Mouse (Mus musculus) neural tube, embryonic 10.5 days (tissue): Measurements from ENCODE around the gene Tmem239.
"Not testable (repeated sequence)": the region's sequence is repeated elsewhere in the genome, so short reads cannot be mapped to it uniquely, and the experiment has no call there.

Source experiments
- DNase-seq: peaks from one replicate; pipeline ENCODE4 v3.0.0-alpha.2; 2017; ENCODE audit warnings: low spot score; ENCODE audit errors: extremely low spot score

The Tmem239 gene

DNA sequence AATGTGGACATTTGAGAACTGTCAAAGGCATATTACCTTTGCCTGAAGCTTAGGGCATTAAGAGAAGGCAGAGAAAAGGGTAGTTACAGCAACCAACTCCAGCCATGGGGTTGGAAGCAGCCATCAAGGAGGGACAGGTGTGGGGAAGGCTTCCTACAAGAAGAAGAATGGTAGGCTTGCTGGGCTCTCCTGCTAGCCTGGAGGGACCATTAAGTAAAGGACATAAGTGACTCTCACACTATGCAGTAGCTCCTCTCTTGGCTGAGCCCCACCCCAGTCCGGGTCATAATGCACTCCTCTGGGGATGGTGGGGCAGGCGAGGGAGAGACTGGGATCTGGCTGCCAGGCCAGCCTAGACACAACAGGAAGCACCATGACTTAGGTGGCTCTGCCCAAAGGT, at the start of gene Tmem239:
Tmem239 (plus strand) TSS at position 301 of the 400 bp plus-strand sequence.
- no peak for DNase-seq

DNA sequence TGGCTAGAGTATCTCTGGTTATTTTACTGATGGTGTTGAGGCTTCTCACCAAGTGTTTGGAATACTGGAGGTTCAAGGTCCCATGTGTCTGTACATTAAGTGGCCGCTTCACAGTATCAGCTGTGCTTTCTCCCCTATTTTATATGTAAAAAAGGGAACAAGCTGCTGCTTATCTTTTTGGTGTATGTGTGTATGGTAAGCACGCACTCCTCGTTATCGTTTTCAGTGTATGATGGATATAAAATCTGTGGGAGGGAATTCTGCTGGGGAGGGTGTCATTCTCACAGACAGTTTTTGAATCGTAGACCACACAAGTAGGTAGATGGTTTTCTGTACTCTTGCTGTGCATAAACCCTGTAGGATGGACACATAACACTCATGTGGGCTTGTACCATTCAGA, 48.7 kb upstream of the Tmem239 start:
- no peak for DNase-seq

DNA sequence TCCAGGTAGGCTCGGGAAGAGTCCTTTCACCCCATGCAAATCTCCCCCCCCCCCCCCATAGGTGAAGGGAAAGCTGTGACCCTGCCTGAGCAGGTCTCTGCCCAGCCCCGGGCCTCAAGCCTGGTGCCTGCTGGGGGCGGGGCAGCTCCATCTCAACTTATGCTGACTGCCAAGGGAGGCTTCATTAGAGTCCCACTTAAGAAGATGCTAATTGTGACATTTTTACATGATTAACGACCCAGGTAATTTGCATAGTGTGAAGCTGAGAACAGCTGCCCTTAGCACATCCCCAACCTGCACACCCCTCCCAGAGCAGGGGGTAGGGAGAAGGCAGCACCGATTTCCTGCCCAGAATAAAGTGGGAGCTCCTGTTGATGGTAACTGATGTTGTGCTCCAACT, 47.4 kb upstream of the Tmem239 start:
- no peak for DNase-seq

DNA sequence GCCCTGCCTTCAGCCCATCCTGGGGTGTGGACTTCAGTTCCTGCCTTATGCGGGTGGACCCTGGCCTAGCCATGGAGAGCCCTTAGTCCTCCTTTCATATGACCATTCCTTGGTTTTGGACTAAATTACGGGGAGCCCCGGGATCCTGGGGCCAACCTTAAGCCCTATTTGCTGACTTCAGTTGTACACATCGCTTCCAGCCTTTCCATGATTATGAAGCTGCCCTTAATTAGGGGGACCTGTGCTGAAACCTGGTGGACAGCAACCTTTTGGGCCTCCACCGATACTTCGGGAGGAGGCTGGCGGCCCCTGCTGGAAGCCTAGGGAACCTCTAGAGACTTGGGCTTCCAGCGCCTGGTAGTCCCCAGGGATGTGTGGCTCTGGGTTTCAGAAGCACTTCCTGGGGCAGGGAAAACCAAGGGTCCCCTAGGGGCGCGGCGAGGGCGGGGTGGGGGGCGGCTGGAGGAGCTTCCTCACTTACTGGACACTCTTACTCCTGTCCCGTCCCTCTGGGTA, 43.7 kb upstream of the Tmem239 start:
- DNase-seq, result peak; percentile 49

DNA sequence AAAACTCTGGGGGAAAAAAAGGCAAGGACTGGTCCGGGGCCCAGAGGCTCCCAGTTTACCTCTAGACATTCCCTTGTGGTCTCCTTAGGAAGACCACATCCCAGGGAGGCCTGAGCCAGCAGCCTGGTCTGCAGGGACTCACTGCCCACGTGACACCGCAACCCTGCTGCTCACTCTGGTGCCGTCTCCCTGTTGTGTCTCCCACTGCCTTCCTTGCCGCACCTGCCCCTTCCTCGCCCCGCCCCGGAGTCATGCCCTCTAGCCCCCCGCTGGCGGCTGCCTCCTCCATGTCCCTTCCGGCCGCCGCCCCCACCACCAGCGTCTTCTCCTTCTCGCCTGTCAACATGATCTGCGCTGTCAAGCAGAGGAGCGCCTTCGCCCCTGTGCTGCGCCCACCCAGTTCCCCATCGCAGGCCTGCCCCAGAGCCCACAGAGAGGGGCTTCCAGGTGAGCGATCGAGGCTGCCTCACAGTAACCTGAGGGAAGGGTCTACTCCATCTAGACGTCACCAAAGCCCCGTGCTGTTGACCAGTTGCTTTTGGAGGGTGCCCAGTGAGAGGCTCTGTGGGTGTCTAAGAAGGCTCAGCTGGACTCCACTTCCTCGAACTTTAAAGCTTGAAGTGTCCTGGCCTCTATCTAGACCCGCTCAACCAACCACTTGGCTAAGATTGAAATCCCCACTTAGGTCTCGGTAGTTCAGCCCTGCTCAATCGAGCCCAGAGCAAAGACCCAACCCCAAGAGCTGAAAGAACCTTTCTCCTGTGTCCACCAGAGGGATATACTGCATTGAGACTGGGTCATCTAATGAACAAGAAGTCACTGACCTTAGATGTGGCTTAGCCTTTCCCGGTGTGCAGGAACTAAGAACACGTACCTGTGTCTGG, 40.8 kb upstream of the Tmem239 start:
- DNase-seq, result peak; percentile 23

DNA sequence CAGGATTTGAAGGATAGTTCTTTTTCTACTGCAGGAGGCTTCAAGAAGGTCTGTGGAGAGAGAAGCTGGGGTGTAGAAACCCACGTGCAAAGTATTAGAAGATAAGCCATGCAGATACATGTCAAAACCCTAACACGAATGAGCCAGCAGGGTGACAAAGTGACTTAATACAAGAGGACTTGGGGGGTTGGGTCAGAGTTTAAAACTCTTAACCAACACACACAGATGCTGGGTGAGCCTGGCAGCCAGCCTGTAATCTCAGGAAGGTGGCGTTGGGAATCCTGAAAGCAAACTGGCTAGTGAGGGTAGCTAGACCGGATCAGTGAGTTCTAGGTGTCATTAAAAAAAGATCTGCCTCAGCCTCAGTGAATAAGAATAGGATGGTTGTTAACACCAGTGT, 38.9 kb upstream of the Tmem239 start:
- no peak for DNase-seq

DNA sequence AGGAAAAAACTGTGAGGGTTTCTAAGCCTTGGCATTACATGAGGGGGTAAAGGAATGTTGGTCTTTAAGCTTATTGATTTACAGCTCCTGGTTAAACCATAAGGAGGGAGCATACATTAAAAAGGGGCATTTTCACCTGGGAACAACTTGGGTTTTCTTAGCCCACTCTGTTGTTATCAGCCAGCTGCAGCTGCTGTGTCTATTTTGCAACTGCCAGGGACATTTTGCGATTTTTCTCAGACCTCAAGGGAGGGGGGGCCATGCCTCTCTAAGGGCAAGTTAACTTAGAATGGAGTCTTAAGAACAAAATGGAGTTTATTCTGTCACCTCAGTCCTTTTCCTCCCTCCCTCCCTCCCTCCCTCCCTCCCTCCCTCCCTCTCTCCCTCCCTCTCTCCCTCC, 33.3 kb upstream of the Tmem239 start:
- not testable (repeated sequence) for DNase-seq

DNA sequence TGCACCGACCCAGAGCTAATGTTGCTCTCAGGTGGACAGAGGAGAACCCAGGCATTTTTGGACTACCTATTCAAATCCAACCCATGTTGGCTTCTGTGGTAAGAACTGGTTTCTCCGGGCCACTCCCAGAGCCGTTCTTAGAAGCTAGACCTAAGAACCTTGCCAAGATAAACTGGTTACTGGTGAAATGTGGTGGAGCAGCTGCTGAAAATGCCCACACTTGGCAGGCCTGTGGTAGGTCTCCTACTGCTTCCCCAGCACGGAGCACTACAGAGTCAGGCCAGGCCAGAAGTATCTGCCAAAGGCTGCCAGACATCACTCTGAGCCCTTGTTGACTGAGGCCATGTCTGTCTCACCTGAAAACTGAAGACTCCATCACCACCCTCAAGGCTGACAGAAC, 31.3 kb upstream of the Tmem239 start:
- no peak for DNase-seq

DNA sequence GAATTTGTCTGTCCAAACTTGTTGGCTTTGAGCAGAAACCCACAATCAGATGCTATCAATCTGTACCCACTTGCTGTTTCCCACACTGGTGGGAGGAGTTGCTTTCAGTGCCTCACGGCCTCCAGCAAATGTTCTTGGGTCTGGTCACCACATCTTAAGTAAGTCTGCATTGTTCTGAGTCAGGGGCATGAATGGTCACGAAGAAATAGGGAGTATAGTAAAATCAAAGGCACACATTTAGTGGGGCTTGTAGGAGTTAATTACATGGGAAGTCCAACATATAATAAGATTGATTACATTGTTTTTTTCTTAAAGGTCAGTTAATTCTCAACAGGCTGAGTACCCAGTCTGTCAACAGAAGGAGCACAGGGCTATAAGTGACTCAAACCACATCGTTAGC, 23.1 kb upstream of the Tmem239 start:
- no peak for DNase-seq

DNA sequence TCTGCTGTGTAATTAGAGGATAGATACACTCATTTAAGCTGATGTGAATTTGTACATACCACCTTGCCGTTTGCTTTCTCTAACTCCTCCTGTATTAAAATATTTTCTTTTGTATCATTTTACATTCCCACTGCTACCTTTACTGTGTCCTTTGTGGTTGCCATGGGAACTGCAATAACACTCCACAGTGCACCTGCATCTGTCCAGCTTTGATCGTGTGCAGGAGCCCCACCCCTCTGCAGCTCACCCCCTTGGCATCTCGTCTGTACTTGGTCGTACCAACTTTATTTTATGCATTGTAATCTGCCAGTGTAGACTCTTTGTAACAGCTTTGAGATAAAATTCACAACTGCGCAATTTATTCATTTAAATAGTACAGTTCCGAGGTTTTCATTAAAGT, 22.4 kb upstream of the Tmem239 start:
- no peak for DNase-seq

DNA sequence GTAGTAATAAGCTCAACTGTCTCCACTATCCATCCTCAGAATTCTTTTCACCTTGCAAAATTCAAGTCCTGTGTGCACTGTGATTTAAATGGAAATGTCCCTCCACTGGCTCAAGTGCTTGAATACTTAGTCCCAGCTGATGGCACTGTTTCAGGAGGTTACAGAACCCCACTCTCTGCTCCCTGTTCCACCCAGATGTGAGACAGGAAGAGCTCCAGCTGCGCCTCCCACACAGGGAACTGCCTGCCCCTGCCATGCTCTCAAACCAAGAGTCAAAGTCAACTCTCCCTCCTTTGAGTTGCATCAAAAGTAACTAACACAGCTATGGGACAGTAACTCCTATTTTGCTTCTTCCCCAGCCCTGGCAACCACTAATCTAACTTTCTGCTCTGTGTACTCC, 20.1 kb upstream of the Tmem239 start:
- no peak for DNase-seq

DNA sequence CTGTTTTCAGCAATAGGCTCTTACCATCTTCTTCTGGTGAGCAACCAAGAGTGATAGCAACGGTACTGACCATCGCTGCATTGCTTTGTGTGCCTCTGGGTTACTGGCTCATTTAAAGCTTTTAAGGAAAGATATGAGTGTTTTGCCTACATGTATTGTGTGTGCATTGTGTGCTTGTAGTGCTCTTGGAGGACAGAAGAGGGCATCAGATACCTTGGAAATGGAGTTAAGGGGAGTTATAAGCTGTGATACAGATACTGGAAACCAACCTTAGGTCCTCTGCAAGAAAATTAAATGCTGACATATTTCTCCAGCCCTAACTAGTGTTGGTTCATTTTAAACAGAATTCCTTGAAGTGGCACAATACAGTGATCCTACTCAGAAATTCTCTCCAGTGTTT, 17.5 kb upstream of the Tmem239 start:
- DNase-seq, result no peak

DNA sequence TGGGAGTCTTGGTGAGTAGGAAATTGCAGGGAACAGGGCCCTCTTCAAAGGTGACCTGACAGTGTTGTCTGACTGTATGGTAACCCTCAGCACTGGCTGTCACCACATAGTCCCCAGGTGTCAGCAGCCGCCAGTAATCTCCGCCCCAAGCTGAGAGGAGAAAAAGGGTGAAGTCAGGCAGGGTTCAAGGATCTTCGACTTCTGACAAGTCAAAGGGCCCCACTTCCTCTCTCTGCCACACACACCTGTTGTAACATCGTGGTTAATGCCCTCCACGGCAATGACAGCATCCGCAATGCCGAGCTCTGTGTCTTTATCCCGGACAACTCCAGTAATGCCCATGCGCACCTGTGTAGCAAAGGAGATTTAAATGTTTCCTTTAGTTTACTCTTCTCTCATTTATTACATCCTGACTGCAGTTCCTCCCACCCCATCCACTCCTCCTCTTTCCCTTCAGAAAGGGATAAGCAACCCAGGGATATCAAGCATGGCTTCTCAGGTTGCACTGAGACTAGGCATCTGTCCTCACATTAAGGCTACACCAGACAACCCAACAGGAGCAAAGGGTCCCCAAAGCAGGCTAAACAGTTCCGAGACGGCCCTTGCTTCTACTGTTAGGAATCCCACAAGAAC, 15.2 kb upstream of the Tmem239 start:
- DNase-seq, result no peak

DNA sequence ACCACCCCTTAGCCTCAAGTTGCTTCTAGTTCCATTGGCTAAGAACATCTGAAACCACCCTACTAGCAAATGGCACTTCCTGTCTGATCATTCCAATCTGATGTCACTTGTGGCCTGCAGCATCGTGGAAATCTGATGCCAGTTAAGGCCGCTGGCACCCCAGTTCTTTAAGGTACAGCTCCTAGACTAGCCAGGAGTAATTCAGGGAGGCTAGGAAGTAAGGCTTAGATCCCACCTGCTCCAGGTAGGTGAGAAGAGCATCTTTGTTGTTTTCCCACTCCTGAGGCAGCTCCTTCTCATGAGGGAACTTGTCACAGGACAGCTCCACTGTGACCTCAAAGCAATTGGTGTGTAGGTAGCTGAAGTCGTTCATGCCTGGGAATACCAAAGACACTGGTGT, 13.4 kb upstream of the Tmem239 start:
- no peak for DNase-seq

DNA sequence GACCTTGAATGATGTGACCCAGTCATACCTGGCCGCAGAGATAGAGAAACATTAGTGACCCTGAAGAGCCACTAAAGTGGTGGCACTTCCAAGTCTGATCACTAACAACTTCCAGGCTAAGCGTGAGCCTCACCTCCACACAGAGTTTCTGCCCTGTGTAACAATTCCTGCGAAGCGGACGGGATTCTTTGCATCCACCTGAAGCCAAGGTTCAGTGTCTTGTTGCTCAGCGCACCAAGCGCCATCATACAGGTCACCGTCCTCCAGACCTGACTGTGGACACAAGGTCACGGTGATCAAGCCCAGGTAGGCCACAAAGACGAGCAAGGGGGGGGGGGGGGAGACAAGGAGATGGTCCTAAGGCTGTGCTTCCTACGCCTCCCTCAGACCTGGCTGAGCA, 10.6 kb upstream of the Tmem239 start:
- DNase-seq, result no peak

DNA sequence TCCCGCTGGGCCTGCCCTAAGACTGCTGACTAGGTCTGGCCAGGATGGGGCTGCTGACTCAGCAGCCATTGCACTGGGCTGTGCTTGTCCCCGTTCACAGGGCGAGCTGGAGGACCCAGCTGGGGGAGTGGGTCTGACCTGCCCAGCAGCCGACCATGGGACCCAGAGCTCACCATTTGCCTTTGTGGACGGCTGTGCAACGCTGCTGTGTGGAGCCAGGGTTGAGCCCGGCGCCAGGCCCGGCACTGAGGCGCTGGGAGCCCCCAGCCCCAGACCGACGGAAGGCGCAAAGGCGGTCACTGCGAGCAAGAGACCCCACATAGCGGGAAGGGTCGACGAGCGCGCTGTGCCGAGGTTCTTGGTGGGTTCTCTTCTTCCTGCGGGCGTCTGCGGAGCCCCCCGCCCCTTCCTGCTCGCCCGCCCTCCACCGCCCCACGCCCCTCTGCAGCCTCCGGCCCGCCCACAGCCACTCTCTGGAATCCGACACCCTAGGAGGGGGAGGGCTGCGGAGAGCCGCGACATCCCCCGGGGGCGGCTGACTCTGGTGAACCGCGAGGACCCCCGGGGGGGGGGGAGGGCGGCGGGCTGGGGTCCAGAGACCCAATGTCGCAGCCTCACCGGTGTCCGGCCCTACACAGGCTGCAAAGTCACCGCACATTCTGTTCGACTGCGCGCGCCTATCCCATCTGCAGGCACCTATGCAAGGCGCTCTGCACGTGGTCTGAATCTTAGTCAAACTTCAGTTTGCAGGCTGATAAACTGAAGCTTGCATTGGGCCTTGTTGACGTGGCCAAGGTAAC, 8.9 kb upstream of the Tmem239 start, which contains the start of gene Cpxm1:
Cpxm1 (minus strand) TSS at position 389 of the 800 bp plus-strand sequence.
- DNase-seq, result peak; percentile 81

DNA sequence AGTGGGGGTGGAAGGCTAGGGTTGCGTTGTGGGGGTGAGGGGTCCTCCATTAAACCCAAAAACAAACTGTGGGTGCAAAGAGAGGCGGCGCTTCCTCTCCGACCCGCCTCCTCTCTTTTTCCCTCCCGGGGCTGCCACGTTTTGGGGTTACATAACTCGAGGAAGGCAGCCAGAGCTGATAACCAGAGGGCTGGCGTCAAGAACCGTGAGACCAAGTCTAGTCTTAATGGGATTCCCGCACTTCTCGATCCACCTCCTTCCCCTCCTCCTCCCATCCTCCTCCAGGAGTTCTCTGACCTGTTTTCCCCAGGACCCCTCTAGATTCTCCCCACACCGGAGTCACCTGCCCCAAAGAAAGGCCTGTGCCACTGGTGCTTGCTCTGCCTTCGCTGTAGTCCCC, 8.2 kb upstream of the Tmem239 start:
- no peak for DNase-seq

DNA sequence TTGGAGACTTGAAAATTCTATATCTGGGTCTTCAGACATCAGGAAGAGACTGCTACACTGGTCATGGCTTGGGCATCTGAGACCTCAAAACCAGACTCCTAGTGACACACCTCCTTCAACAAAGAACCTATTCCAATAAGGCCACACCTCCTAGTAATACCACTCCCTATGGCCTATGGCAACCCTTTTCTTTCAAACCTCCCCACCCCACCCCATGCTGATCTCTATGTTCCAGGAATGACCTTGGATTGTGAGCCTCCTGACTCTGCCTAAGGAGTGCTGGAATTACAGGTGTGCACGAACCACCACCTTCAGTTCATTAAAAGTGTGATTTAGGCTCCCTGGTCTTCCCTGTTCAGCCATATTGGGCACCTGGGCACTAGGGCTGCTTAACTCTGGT, 6.2 kb upstream of the Tmem239 start:
- DNase-seq, result no peak

DNA sequence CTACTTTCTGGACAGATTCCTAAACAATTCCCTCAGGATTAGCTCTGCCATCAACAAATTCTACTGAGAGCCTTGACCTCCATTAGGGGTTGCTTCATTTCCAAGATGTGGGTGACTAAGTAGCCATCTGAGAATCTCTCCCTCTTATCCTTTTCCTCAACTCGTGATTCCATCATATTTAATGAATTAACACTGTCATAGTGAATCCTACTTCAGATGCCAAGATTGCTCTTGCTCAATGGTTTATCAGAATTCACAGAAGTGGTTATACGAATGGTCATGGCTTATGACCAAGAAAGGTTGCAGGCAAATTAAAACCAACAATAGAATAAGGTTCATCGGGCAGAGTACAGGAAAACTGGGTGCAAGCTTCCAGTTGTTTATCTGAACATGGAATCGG, 4.4 kb upstream of the Tmem239 start:
- DNase-seq, result no peak

DNA sequence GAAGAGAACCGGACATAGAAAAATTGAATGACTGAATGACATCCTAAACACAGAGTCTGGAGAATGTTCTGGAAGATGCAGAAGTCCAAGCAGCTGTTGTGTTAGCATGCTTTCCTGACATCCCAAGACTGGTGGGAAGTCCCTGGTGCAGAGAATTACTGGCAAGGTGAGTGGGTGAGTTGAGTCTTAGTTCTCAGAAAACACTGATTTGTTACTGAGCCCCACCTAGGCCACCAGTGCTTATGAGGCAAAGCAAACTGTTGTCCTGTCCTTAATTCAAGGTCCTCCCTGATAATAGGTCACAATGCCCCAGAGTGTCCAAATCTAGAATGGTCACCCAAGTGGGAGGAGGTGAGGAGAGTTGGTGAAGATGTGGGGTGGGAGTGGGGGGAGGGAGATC, 1.3 kb upstream of the Tmem239 start, which contains the start of the genes Gm28372 and 1700020A23Rik:
Gm28372 (plus strand) TSS at position 301 of the 400 bp plus-strand sequence.
1700020A23Rik (plus strand) TSS at position 321 of the 400 bp plus-strand sequence.
- no peak for DNase-seq

DNA sequence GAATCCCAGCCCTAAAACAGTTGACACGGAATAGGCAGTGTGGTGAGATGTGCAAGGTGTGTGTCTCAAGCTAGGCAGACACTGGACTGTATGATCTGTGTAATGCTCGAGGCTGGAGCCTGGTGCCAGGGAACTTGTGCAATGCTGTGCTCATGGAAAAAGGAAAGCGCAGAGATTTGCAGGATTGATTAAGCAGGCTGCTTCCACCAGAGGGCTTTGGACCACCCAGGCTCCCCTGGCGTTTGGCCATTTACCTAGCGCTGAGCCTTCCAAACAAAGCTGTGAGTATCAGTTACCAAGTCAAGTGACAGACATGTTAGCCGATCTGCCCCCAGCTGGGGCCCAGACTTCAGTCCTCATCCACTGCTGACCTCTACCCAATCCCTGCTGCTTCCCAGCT, 1.9 kb downstream of the Tmem239 start:
- DNase-seq, result peak; percentile 32
